Mouse (Mus musculus): Measurements from ENCODE around the gene Sez6l.

Gene Sez6l

GRCm38 (mm10) chr5:112498921-112499917 is 77.8 kb downstream of the Sez6l start:
- 60% methylated on average over 13 of the region's 13 CpGs for WGBS

- 44% methylated on average over 7 of the region's 7 CpGs for WGBS
Observed at GRCm38 (mm10) chr5:112496753-112497369, 80.1 kb downstream of the Sez6l start.

GRCm38 (mm10) chr5:112493492-112493891 is 83.5 kb downstream of the Sez6l start:
- 37% methylated on average over 11 of the region's 11 CpGs for WGBS

- WGBS = 49% methylated on average over 11 of the region's 11 CpGs
Observed at GRCm38 (mm10) chr5:112491489-112491888, 85.5 kb downstream of the Sez6l start.

GRCm38 (mm10) chr5:112488101-112488776 is 88.7 kb downstream of the Sez6l start:
- 63% methylated on average over 8 of the region's 8 CpGs for WGBS

- WGBS = 96% methylated on average over 1 of the region's 1 CpGs
Observed at GRCm38 (mm10) chr5:112487504-112487903, 89.5 kb downstream of the Sez6l start.

GRCm38 (mm10) chr5:112486415-112486814 is 90.6 kb downstream of the Sez6l start:
- WGBS = 75% methylated on average over 5 of the region's 5 CpGs

- WGBS = 52% methylated on average over 13 of the region's 13 CpGs
Observed at GRCm38 (mm10) chr5:112484924-112485715, 91.9 kb downstream of the Sez6l start.

- WGBS = 83% methylated on average over 8 of the region's 8 CpGs
Observed at GRCm38 (mm10) chr5:112483030-112483429, 94.0 kb downstream of the Sez6l start.

- WGBS = 35% methylated on average over 13 of the region's 13 CpGs
Observed at GRCm38 (mm10) chr5:112482551-112482950, 94.4 kb downstream of the Sez6l start.

- 17% methylated on average over 19 of the region's 19 CpGs for WGBS
Observed at GRCm38 (mm10) chr5:112481946-112482410, 95.0 kb downstream of the Sez6l start.

- 49% methylated on average over 6 of the region's 6 CpGs for WGBS
Observed at GRCm38 (mm10) chr5:112473453-112473852, 103.5 kb downstream of the Sez6l start.

- WGBS = 48% methylated on average over 6 of the region's 6 CpGs
Observed at GRCm38 (mm10) chr5:112470144-112470543, 106.8 kb downstream of the Sez6l start.

- 74% methylated on average over 4 of the region's 4 CpGs for WGBS
Observed at GRCm38 (mm10) chr5:112468986-112469581, 107.9 kb downstream of the Sez6l start.

- WGBS = 44% methylated on average over 6 of the region's 6 CpGs
Observed at GRCm38 (mm10) chr5:112466331-112466730, 110.7 kb downstream of the Sez6l start.

- 73% methylated on average over 3 of the region's 3 CpGs for WGBS
Observed at GRCm38 (mm10) chr5:112459903-112460302, 117.1 kb downstream of the Sez6l start.

- 47% methylated on average over 12 of the region's 12 CpGs for WGBS
Observed at GRCm38 (mm10) chr5:112454966-112455555, 121.9 kb downstream of the Sez6l start.

- WGBS = 64% methylated on average over 9 of the region's 9 CpGs
Observed at GRCm38 (mm10) chr5:112453088-112453487, 123.9 kb downstream of the Sez6l start.

- 82% methylated on average over 18 of the region's 18 CpGs for WGBS
Observed at GRCm38 (mm10) chr5:112448747-112449440, 128.1 kb downstream of the Sez6l start, which contains the start of gene Gm6588. Gene Gm6588 (plus strand): TSS chr5:112449426.

- WGBS = 33% methylated on average over 10 of the region's 10 CpGs
Observed at GRCm38 (mm10) chr5:112438535-112438934, 138.4 kb downstream of the Sez6l start.
